Mouse (Mus musculus): ENCODE measurements around the gene Slit1.

Gene Slit1

DNA sequence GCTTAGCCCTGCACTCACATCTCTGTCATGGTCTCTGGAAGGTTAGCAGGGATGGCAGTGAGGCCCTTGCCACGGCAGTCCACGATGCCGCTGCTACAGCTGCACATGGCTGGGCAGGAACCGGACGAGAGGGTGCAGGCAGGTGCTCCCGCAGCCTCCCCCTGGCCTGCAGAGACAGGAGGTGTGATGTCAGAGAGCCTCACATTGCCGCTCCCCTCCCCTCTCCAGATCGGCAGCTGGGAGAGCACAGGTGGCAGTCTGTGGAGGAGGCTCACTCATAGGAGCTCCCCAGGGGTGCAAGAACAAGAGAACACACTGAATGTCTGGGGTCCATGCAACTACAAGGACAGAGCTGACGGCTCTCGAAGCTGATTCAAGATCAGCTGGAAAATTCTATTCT lies 94.1 kb downstream of the Slit1 start:
- DNase-seq, result no peak

DNA sequence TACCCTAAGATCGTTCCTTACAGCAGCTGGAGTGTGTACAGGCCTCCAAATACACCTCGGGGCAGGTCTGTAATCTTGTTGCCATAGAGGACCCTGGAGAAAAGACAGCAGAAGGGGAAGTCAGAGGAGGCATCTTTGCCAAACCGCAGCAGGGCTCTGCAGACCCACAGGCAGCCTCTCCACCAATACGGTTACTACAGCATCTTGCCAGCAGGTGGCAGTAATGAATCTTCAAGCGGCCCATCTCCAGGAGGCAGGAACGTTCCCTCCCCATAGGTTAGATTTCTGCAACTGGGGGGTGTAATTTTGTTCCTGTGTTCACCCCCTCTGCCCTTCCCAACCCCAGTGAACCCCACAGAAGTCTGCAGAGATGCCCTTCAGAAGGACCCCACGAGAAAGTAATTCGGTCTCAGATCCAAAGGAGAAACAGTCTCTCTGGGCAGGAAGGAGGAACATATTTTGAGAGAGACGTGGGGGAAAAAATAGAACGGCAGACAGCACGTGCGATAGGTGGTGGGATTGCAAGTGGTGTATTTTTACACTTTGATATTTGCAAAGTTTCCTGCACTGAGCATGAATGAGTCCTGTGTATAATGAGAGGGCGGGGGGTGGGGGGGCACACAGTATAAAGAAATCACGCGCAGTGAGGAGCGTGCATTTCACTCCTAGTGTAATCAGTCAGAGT lies 96.4 kb downstream of the Slit1 start:
- DNase-seq, result peak; percentile 37 to 72

DNA sequence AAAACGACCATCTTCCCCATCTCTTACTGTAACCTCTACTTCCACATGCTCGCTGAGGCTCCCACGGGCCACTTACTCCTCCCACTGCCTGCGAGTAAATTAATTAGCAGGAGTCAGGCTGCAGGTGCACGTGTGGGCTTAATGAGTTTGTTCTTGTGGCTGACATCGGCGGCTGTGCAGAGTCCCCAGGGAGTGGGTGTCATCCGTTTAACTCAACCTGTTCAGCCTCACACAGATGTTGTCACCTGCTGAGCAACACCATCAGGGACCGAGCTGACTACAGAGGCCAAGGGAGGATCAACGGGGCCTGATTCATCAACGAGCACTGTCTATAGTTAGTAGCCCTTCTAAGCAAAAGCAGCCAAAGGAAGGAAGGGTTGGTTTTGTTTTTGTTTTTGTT lies 100.5 kb downstream of the Slit1 start:
- DNase-seq, result peak; percentile 24 to 39

- no peak for DNase-seq
Observed at GRCm38 (mm10) chr19:41634999-41635398, 108.5 kb downstream of the Slit1 start.

- DNase-seq, result no peak
Observed at GRCm38 (mm10) chr19:41634099-41634498, 109.4 kb downstream of the Slit1 start.

DNA sequence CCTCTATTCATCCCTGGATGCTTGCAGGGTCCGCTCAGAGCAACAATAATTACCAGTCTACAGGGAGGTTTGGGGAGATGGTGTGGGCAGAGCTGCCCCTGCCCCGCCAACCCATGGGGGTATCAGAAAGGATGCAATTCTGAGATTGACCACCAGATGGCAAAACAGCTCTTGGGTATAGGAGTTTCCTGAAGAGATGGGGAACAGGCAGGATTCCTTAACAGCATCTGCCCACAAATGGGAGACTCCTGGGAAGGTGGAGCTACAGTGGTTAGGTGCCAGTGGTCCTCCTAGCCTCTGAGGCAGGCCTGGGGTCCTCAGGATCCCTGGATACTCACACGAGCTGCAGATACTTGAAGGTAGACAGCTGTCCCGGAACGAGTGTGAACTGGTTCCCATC lies 113.9 kb downstream of the Slit1 start:
- peak in 1 of 2 experiments; percentile 52 for DNase-seq

DNA sequence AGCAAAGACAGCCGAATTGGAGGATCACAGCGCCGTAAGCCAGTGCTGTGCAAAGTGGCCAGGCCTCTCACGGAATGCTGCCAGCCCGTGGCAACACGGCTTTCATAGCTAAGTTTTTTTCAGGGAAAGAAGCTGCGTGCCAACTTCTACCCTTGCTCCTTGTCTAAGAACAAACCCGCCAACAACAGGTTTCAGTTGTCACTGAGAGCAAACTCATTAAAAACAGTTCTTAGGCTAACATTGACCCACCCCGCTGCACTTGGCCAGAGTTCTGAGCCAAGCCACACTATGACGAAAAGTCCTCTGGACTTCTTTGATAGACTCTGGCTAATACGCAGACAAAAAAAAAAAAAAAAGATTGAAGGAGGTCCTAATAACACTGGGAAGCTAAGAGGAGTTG lies 114.5 kb downstream of the Slit1 start:
- no peak for DNase-seq

DNA sequence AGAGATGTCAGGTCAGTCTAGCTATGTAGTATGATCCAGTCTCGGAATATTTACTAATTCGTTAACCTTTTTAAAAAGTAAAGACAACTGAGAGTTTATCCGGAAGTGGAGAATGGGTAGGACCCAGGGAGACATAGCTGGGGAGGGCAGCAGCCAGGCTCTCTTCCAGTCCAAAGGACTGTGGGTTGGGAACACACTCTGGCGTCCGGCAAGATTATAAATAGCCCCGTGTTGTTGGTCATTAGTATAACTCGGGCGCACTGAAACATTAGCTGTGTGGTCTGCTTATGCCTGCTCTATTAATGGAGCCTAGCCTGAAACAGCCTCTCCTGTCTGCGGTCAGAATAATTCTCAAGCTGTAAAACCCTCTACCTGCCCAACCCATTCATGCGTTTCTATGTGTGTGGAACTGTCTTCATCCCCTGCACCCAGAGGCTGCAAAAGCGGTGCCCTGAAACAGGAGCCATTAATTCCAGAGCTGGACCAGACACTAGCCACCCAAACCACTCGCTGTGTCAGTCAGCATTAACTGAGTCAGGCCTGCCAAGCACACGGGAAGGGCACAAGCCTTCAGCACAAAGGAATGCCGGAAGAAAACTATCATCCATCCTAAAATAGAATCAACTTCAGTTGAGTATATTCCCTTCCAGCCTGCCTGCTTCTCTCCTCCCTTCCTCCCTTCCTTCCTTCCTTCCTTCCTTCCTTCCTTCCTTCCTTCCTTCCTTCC lies 122.9 kb downstream of the Slit1 start:
- no peak for DNase-seq

DNA sequence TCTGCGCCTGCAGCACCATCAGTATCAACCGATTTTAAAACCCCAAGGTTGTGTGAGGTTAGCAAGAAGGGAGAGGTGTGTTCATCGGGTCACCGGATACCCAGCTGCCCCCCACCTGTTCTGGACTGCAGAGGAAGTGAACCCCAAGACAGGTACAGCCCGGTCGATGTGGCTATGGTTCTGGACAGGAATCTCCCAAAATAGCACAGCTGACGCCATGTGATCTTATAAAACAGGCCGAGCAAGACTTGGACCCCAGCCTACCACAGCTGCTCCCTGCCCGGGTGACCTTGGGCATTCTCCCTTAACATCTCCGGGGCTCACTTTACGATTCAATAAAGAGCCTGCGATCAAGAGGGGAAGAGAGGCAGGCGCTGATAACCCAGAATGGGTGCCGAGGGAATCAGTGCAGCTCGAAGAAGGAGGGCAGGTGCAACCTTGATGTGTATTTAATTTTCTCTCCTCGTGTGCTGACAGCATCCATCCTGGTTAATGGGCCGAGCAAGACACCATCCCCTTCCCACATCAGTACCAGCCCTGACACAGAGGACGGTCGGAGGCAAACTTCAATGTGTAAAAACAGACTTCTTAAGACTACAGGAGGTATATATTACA lies 124.6 kb downstream of the Slit1 start:
- DNase-seq, result peak in 1 of 2 experiments; percentile 12

DNA sequence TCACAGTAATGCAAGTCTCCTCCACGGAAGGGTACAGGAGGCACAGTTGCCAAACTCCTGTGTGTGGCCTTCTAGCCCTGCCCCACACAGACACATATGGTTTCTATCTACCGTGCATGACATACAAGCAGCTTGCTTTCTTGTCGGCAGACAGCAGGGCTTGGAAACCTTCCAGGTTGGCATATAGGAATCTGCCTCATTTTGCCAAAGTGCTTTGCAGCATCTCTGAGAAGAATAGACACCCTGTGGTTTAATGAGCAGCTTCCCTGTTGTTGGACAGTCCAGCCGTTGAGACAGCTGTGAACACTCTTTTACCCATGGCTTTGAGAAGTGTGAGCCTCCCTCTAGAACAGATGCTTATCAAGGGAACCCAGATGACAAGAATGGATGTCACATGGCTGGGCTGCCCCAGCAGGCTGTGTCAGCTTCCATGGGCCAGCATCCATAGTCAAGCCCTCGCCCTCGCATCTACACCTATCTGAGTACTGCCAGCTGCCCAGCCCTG lies 125.3 kb downstream of the Slit1 start:
- DNase-seq, result no peak

DNA sequence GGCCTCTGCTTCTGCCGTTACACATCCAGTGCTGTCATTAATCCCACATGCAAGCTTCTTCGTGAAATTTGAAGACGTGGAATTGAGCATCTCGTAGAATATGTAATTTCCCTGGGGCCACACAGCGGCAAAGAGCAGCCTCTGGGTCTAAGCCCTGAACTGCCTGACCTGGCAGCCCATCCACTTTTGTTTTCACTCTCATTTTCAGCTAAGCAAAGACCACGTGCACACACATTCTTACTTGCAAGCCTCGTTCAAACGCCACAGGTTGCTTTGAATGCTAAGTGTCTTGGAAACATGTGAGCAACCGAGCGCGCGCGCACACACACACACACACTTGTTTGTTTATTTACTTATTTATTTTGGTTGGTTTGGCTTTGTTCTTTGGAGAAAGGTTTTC lies 126.4 kb downstream of the Slit1 start:
- no peak for DNase-seq

- no peak for DNase-seq
Observed at GRCm38 (mm10) chr19:41616274-41616673, 127.2 kb downstream of the Slit1 start.

DNA sequence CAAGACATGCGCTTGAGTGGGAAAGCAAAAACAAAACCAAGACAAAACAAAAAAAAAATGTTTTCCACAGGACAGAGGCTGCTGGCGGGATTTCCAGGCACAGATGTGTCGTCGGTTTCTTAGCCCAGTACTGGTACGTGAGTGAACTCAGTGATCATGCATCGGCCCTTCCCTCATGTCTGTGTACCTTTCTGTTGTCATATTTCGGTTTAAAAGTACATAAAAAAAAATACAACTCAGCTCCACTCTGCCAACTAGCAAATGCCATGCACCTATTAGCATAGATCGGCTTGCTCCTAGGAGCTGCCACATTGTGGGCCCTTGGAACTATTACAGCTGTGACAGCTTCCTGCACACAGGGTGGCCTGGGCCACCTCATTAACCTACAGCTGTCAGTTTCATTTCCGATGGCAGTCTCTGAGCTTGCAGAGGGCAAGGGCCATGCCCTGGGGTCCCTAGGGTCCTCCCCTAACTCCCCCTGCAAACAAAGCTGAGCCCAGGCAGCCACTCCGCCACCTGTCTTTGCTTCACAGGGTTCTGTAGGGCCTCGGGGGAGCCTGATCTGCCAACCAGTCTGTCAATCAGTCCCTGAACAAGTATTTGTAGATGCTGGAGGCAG lies 127.8 kb downstream of the Slit1 start:
- peak; percentile 51 to 69 for DNase-seq

GRCm38 (mm10) chr19:41613325-41614087 lies 130.0 kb downstream of the Slit1 start:
- no peak for DNase-seq

GRCm38 (mm10) chr19:41611683-41612082 lies 131.8 kb downstream of the Slit1 start:
- DNase-seq, result no peak

GRCm38 (mm10) chr19:41606208-41606987 lies 137.1 kb downstream of the Slit1 start:
- no peak for DNase-seq

GRCm38 (mm10) chr19:41600647-41601046 lies 142.8 kb downstream of the Slit1 start:
- no peak for DNase-seq

- peak in 1 of 2 experiments; percentile 10 for DNase-seq
Observed at GRCm38 (mm10) chr19:41597170-41597894, 146.1 kb downstream of the Slit1 start.

GRCm38 (mm10) chr19:41591808-41592207 lies 151.7 kb downstream of the Slit1 start:
- DNase-seq, result no peak

DNA sequence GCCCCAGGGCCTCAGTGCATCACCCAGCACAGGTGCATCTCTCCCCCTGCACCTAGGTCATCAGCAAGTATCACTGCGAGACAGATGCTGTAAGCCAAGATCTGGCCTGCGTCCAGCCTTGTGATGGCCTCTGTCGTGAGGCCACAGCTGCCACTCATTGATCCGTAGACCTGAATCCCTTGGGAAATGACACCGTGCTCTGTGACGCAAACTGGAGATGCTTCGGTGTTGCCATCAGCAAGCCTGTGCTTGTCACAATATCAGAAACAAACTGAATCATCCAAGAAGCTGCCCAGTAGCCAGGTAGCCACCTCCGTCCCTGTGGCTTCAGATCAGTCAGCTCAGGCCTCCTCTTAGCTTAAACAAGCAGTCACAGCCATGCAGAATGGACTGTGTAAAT lies 153.8 kb downstream of the Slit1 start:
- DNase-seq, result no peak

DNA sequence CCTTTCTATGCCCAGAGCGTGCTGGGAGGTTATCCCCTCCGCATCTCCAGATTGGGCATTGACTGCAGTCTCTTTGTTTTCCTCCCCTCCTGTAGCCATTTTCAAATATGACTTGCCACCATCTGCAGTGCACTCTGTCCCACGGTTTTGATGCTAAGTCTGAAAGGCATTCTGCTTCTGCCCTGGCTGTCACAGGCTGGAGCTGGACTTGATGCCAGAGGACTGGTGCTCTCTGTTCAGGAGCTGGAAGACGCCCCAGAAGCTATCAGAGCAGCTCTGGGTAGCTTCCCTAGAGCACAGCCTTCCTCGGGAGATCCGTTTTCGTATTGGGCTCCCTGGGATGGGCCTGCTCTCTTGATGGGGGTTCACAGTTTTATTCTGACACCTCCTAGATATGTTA lies 154.4 kb downstream of the Slit1 start:
- no peak for DNase-seq

Data from spleen, adult 18-20 months (tissue).